30 mouse cellular contexts compared by ENCODE assay signal in genomic region chr4:151838518-151838917, GRCm38 (mm10). TPM values are rescaled to one million over a fixed set of nuclear protein-coding genes. Genes with fewer than 3 reads are reported as not detected.
A peak's percentile ranks its signal among the peaks of the same experiment; 100 is the strongest.
DNase-seq lines count a peak whose midpoint lies in the region; ATAC-seq lines count a peak whose summit lies in the region.
"Had no signal": no experiment of that assay in that cellular context is flagged by ENCODE, and none has a peak within 500 bp of the region (broad histone marks: within the 10 kb centered on the region; RNA-seq: fewer than 3 reads in every experiment).

No protein-coding gene starts in this region.

- H3K9ac ChIP-seq in forebrain, embryonic 11.5 days (ENCODE audit: low read length): no peak overlapping the region
- H3K9ac ChIP-seq: heart, embryonic 15.5 days; hindbrain, embryonic 13.5 days; limb, embryonic 12.5 days; lung, embryonic 15.5 days; neural tube, embryonic 12.5 days had no signal

- peak; percentile 53 for ATAC-seq in granulocyte monocyte progenitor cell, adult 5-6 weeks (replicated peaks; ENCODE audit: poor library complexity, severe bottlenecking)
- no peak for ATAC-seq in forebrain, embryonic 11.5 days (replicated peaks; ENCODE audit: low FRiP score)
- ATAC-seq: forebrain, embryonic 16.5 days; intestine, postnatal 0 days; midbrain, embryonic 16.5 days; Patski had no signal

- no peak overlapping the region for H3K27ac ChIP-seq in forebrain, embryonic 11.5 days (ENCODE audit: low read depth, low read length)
- H3K27ac ChIP-seq: heart, embryonic 10.5 days; heart, embryonic 15.5 days; hindbrain, embryonic 13.5 days; limb, embryonic 12.5 days; lung, embryonic 15.5 days; macrophage; neural tube, embryonic 12.5 days; stomach, postnatal 0 days had no signal

- WGBS in forebrain, embryonic 11.5 days: 77% methylated on average over 2 of the region's 2 CpGs

- no peaks in the 10 kb centered on the region for H3K9me3 ChIP-seq in forebrain, embryonic 11.5 days (ENCODE audit: control insufficient read depth, low read length)
- H3K9me3 ChIP-seq: G1E; heart, embryonic 10.5 days; heart, embryonic 15.5 days; hindbrain, embryonic 13.5 days; limb, embryonic 12.5 days; lung, embryonic 15.5 days; neural tube, embryonic 12.5 days had no signal

- H3K4me2 ChIP-seq in forebrain, embryonic 11.5 days (ENCODE audit: low read depth, low read length, severe bottlenecking): no peak overlapping the region
- H3K4me2 ChIP-seq: heart, embryonic 15.5 days; hindbrain, embryonic 13.5 days; limb, embryonic 12.5 days; lung, embryonic 15.5 days; midbrain, embryonic 11.5 days; neural tube, embryonic 12.5 days had no signal

- H3K27me3 ChIP-seq in forebrain, embryonic 11.5 days (ENCODE audit: control insufficient read depth, insufficient read depth, low read length): no peaks in the 10 kb centered on the region
- H3K27me3 ChIP-seq: heart, embryonic 15.5 days; hindbrain, embryonic 13.5 days; limb, embryonic 12.5 days; lung, embryonic 15.5 days; neural tube, embryonic 12.5 days; Patski had no signal

- H3K36me3 ChIP-seq in forebrain, embryonic 11.5 days (ENCODE audit: control insufficient read depth, insufficient read depth, low read length): no peaks in the 10 kb centered on the region
- H3K36me3 ChIP-seq: heart, embryonic 15.5 days; hindbrain, embryonic 13.5 days; limb, embryonic 12.5 days; lung, embryonic 15.5 days; neural tube, embryonic 12.5 days had no signal

- peak; percentile 86 for DNase-seq in heart, adult 11 months
- no peak for DNase-seq in heart, adult 18-20 months
- DNase-seq in cerebellum, adult 18-20 months: peak; percentile 40 to 50
- peak; percentile 49 to 62 for DNase-seq in cerebellum, postnatal 10 days
- DNase-seq in forebrain, embryonic 11.5 days (ENCODE audit: low spot score): no peak
- DNase-seq in layer of hippocampus, adult 11-12 months (ENCODE audit: low spot score): no peak
- DNase-seq in adrenal gland, adult 2 months: no peak
- DNase-seq: adrenal gland, postnatal 14 days; kidney, adult 9 months; kidney, postnatal 10 days; layer of hippocampus, adult 9-11 months; right cerebral cortex, postnatal 4 days; thymus, adult 18-20 months; thymus, postnatal 36 days had no signal

- H3K4me1 ChIP-seq in forebrain, embryonic 11.5 days (replicated peaks; ENCODE audit: control insufficient read depth, insufficient read depth, low read length): no peaks in the 10 kb centered on the region
- H3K4me1 ChIP-seq: neural tube, embryonic 12.5 days had no signal

- no peak overlapping the region for H3K4me3 ChIP-seq in forebrain, embryonic 11.5 days (ENCODE audit: low read depth, low read length)
- H3K4me3 ChIP-seq: heart, embryonic 10.5 days; heart, embryonic 15.5 days; hindbrain, embryonic 13.5 days; limb, embryonic 12.5 days; lung, embryonic 15.5 days; myocyte; neural tube, embryonic 12.5 days had no signal

RNA-seq across cellular contexts. Expression of gene Camta1, which starts 23.2 kb away (rescaled TPM):
- 100 to 1,000 TPM; 207 to 208 TPM for total RNA-seq in heart, adult 18-20 months (2021)
- 35.5 and 75.7 TPM in 2 replicates for total RNA-seq in granulocyte monocyte progenitor cell, adult 5-6 weeks (2014; fragmentation: Nextera tagmentation)
- 18.5 and 31.9 TPM in 2 replicates for total RNA-seq in granulocyte monocyte progenitor cell, adult 5-6 weeks (2017)
- polyA plus RNA-seq in forebrain, embryonic 11.5 days (2014; fragmentation: Nextera tagmentation; extraction: Ambion mirVana): 140 and 142 TPM in 2 replicates
- total RNA-seq in adrenal gland, adult 2 months (2021): 10 to 100 TPM; 24.0 to 35.0 TPM
- polyA plus RNA-seq in adrenal gland, adult 2 months (2012; rRNA removed): 7.3 and 8.5 TPM in 2 replicates

Comparison
In these comparisons a context has a peak if more than half of its experiments do, and no peak if none do; other contexts are left out.
1. DNase-seq: peak in heart, adult 11 months (single experiment), cerebellum, adult 18-20 months (2 of 2) and cerebellum, postnatal 10 days (2 of 2); none in heart, adult 18-20 months (0 of 2), forebrain, embryonic 11.5 days (single experiment), layer of hippocampus, adult 11-12 months (single experiment) and adrenal gland, adult 2 months (single experiment).